Mouse (Mus musculus) stomach, postnatal 0 days (tissue): ENCODE results near the gene Dock7.

Experiments used
- CTCF ChIP-seq: IDR thresholded peaks from 2 replicates; pipeline ENCODE4 v1.5.1; 2016; ENCODE audit warnings: antibody characterized with exemption, low read depth, mild to moderate bottlenecking, moderate library complexity
- EP300 ChIP-seq: optimal IDR thresholded peaks from 2 replicates; pipeline ENCODE3; 2016; ENCODE audit warnings: antibody characterized with exemption

DNA sequence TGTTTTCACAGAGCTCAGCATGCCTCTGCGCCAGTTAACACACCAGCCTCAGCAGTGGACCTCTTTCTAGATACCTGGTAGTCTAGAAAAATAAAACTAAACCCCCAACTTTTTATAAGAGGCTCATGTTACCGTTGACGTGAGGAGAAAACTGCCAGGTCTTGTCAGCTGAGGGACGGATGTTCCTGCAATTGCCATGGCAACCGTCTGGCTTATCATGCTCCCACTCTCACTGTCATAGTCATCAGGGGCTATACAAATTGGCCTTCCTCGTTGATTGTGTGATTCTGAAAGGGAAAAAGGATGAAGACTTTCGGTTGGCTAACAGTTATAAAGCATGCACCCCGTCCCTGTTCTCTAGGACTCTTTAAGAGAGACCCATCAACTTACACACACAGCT, 145.0 kb downstream of the Dock7 start:
- TF ChIP-seq EP300 (no peak), CTCF (no peak)
